Mouse (Mus musculus): ENCODE data around the gene Ampd3. TPM values are rescaled to one million over a fixed set of nuclear protein-coding genes. Genes with fewer than 3 reads are reported as not detected.

The Ampd3 gene
- total and polyA plus RNA-seq, 3 experiments = 13.1 to 64.1 (median 26.0) TPM

DNA sequence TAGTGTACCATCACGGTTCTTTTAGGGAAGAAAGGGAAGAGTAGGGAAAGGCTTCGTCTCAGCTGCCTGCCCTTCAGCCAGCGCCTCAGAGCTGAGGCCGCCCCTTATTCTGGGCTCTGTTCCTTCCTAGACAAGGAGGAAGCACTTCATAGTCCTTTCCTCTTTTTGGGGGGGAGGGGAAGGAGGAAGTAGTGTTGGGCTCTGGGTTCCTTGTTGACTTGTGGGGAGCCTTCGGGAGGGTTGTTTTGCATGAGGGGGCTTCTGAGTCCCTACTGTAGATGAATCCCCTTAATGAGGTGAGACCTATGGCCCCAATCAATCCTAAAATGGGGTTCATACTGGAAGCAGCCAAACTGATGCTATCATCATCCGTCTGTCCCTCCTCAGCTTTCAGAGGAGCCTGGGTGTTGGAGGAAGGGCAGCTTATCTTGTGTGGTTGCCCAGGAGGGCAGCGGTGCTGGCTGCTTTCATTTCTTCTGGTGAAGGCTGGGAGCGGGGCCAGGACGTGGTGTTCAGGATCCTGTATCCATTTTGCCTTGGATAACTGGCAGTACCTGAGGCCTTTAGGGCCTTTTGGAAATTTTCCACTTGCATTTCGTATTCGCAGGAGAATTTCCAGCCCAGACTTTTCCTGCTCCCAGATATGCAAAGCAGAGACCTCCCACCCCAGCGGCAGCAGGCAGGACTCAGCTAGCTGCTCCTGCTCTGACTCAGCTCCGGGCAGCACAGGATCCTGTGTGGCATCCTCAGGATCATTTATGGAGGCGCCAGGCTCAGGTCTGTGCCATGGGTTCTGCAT lies 5.4 kb downstream of the Ampd3 start:
- DNase-seq (ENCODE audit: low spot score) = peak; percentile 70
- peaks cover 21% of the 10 kb centered on the region for H3K36me3 ChIP-seq (replicated peaks)

DNA sequence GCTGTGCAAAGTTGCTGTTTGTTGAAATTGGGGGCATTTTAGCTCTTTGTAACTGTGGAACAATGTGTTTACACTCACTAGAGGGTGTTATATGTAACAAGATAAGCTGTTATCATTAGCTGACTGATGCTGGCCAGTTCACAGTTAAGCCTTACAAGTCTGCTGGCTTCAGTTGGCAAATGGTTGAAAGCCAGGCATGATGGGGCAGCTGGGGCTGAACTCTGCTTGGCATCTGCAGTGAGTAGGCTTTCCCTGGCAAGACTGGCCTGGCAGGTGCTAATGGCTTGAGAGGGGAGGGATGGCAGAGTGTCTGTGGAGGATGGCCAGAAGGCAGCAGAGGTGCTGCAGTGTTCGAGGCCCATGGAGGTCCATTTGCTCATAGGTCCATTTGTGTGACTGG lies 6.1 kb downstream of the Ampd3 start:
- no peak for DNase-seq (ENCODE audit: low spot score)
- no peak for TF ChIP-seq GATA1 (IDR thresholded peaks at IDR 0.05; ENCODE audit: borderline replicate concordance, low read length)
- no peak for TF ChIP-seq GATA2 (IDR thresholded peaks at IDR 0.05; ENCODE audit: borderline replicate concordance, low read depth, low read length)
- TF ChIP-seq CTCF (IDR thresholded peaks at IDR 0.05; ENCODE audit: low read depth, low read length) = no peak
- TF ChIP-seq TAL1 (conservative IDR thresholded peaks at IDR 0.05; ENCODE audit: low read depth, low read length) = no peak
- TF ChIP-seq POLR2AphosphoS5 (IDR thresholded peaks at IDR 0.05; ENCODE audit: insufficient replicate concordance, low read depth, low read length) = no peak
- H3K4me3 ChIP-seq (ENCODE audit: low read depth, low read length) = peak overlapping the region; percentile 73
- peaks cover 91% of the 10 kb centered on the region for H3K4me1 ChIP-seq (ENCODE audit: insufficient read depth, low read depth, low read length)
- H3K27me3 ChIP-seq (ENCODE audit: insufficient read depth, low read length) = no peaks in the 10 kb centered on the region
- H3K36me3 ChIP-seq (replicated peaks) = peaks cover 26% of the 10 kb centered on the region
- no peak; the same call in 1 of the 2 replicates for ATAC-seq (ENCODE audit: extremely low read depth, insufficient number of reproducible peaks, low FRiP score, poor library complexity, severe bottlenecking)
- no peaks in the 10 kb centered on the region for H3K9me3 ChIP-seq (replicated peaks)

More for the DNA sequence above, 5.4 kb downstream of the Ampd3 start:
- H3K4me1 ChIP-seq (ENCODE audit: insufficient read depth, low read depth, low read length) = peaks cover 91% of the 10 kb centered on the region
- ATAC-seq (ENCODE audit: extremely low read depth, insufficient number of reproducible peaks, low FRiP score, poor library complexity, severe bottlenecking) = peak; percentile 40
- H3K27me3 ChIP-seq (ENCODE audit: insufficient read depth, low read length) = no peaks in the 10 kb centered on the region; the same call in 1 of the 2 replicates
- peak overlapping the region; percentile 73 for H3K4me3 ChIP-seq (ENCODE audit: low read depth, low read length)
- no peaks in the 10 kb centered on the region for H3K9me3 ChIP-seq (replicated peaks)
- no peak for TF ChIP-seq CTCF (IDR thresholded peaks at IDR 0.05; ENCODE audit: low read depth, low read length)

DNA sequence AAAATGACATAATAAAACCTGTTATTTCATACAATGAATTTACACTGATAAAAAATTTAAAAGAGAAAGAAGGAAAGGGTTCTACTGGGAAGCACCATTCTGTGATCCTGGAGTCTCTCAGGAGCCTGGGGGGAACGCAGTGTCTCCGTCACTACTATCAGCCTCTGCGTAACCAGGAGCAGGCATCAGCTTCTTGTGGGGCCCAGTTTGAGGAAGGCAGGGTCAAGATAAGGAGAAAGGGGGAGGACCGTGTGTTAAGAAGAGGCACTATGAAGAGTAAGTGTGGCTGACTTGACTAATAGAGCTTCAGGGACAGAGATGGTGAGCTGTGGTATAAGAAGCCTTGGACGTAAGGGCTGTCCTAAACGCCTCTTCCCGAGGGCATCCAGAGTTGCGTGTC lies 6.7 kb downstream of the Ampd3 start:
- Histone ChIP-seq H3K9me3 (replicated peaks) (no peaks in the 10 kb centered on the region), H3K27me3 (ENCODE audit: insufficient read depth, low read length) (no peaks in the 10 kb centered on the region), H3K4me3 (ENCODE audit: low read depth, low read length) (peak overlapping the region; percentile 73), H3K36me3 (replicated peaks) (peaks cover 32% of the 10 kb centered on the region), H3K4me1 (ENCODE audit: insufficient read depth, low read depth, low read length) (peaks cover 91% of the 10 kb centered on the region)
- peak; percentile 67 for ATAC-seq (ENCODE audit: extremely low read depth, insufficient number of reproducible peaks, low FRiP score, poor library complexity, severe bottlenecking)
- DNase-seq (ENCODE audit: low spot score) = peak; percentile 85
- TF ChIP-seq GATA1 (IDR thresholded peaks at IDR 0.05; ENCODE audit: borderline replicate concordance, low read length) (no peak), TAL1 (conservative IDR thresholded peaks at IDR 0.05; ENCODE audit: low read depth, low read length) (peak; percentile 30)

DNA sequence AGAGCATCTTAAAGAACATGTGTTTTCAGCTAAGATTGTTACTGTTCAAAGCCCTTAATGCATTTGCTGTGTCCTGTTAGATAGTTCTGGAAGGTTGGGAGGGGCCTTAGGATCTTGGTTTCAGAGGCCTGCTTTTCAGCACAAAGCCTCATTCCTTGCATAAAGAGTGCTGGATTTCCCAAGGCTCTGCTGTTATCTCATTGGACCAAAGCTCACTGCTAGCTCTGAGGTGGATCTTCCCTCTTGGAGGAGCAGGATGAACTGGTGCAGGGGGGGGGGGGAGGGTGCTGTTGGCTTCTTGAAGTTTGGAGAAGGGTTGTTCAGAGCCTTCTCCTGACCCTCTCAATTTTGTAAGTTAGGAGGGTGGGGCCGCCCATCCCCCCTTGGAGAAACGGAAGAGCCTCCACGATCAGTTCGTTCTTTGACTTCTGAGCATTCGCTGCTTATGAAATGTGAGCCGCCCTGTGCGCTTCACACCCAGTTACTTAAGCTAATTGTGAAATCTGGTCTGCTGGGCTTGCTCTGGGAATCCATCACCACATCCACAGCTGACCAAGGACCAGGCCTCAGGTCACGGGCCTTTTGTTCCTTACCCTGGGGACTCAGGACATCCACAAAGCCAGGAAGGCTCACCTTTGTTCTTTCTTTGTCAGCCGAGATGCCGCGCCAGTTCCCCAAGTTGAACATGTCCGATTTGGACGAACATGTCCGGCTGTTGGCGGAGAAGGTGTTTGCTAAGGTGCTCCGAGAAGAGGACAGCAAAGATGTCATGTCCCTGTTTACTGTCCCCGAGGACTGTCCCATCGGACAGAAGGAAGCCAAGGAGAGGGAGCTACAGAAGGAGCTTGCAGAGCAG lies 9.4 kb downstream of the Ampd3 start:
- H3K36me3 ChIP-seq (replicated peaks) = peaks cover 53% of the 10 kb centered on the region
- TF ChIP-seq GATA1 (IDR thresholded peaks at IDR 0.05; ENCODE audit: borderline replicate concordance, low read length) = no peak
- no peak for TF ChIP-seq TAL1 (conservative IDR thresholded peaks at IDR 0.05; ENCODE audit: low read depth, low read length)
- no peak for TF ChIP-seq POLR2AphosphoS5 (IDR thresholded peaks at IDR 0.05; ENCODE audit: insufficient replicate concordance, low read depth, low read length)
- TF ChIP-seq CTCF (IDR thresholded peaks at IDR 0.05; ENCODE audit: low read depth, low read length) = no peak
- TF ChIP-seq GATA2 (IDR thresholded peaks at IDR 0.05; ENCODE audit: borderline replicate concordance, low read depth, low read length) = no peak
- ATAC-seq (ENCODE audit: extremely low read depth, insufficient number of reproducible peaks, low FRiP score, poor library complexity, severe bottlenecking) (no peak), DNase-seq (ENCODE audit: low spot score) (no peak)
- H3K4me1 ChIP-seq (ENCODE audit: insufficient read depth, low read depth, low read length) = peaks cover 96% of the 10 kb centered on the region
- no peaks in the 10 kb centered on the region for H3K9me3 ChIP-seq (replicated peaks)
- peak overlapping the region; percentile 34; the same call in 1 of the 2 replicates for H3K4me3 ChIP-seq (ENCODE audit: low read depth, low read length)
- no peaks in the 10 kb centered on the region for H3K27me3 ChIP-seq (ENCODE audit: insufficient read depth, low read length)

DNA sequence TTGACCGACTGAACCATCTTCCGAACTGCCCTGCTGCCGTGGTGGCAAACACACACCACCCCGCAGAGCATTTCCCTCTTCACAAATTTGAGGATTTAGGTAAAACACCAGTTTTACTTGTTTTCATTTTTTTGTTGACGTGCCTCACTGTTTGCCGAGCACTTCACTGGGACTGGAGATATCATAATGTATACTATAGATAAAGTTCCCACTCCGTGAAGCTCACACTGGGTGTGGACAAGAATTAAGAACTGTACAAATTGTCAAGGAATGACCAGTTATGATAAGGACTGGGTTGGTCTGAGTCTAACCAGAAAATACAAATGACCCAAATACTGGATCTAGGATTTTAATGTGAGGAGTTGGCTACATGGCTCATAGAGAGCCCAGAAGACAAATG lies 10.9 kb downstream of the Ampd3 start:
- H3K9me3 ChIP-seq (replicated peaks) = no peaks in the 10 kb centered on the region
- H3K36me3 ChIP-seq (replicated peaks) = peaks cover 58% of the 10 kb centered on the region
- TF ChIP-seq GATA2 (IDR thresholded peaks at IDR 0.05; ENCODE audit: borderline replicate concordance, low read depth, low read length) = no peak
- no peak for TF ChIP-seq TAL1 (conservative IDR thresholded peaks at IDR 0.05; ENCODE audit: low read depth, low read length)
- no peak for TF ChIP-seq POLR2AphosphoS5 (IDR thresholded peaks at IDR 0.05; ENCODE audit: insufficient replicate concordance, low read depth, low read length)
- TF ChIP-seq CTCF (IDR thresholded peaks at IDR 0.05; ENCODE audit: low read depth, low read length) = no peak
- TF ChIP-seq GATA1 (IDR thresholded peaks at IDR 0.05; ENCODE audit: borderline replicate concordance, low read length) = no peak
- H3K27me3 ChIP-seq (ENCODE audit: insufficient read depth, low read length) = no peaks in the 10 kb centered on the region
- peak overlapping the region; percentile 20; the same call in 1 of the 2 replicates for H3K4me3 ChIP-seq (ENCODE audit: low read depth, low read length)
- ATAC-seq (ENCODE audit: extremely low read depth, insufficient number of reproducible peaks, low FRiP score, poor library complexity, severe bottlenecking) (no peak), DNase-seq (ENCODE audit: low spot score) (no peak)
- peaks cover 86% of the 10 kb centered on the region for H3K4me1 ChIP-seq (ENCODE audit: insufficient read depth, low read depth, low read length)

DNA sequence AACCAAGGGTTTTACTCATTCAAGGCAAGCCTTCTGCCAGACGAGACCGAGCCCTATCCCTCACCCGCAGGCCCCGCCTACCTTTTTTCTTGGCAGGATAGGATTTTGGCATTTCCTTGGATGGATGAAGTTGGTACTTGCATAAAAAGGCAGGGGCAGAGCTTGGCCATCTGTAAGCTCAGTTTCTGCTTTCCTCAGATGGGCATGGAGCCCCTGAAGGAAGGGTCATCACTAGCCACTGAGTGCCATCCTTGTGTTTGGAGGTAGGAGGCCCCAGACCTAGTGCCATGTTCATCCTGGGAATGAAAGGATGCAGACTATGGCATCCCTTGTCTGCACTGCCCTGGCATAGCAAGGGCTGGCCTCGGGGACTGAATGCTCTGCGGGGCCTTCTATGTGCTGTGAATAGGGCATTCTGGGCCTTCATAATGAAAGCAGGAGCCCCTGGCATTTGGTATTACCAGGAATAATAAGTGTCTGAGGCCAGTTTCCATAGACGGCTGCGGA lies 11.7 kb downstream of the Ampd3 start:
- Histone ChIP-seq H3K36me3 (replicated peaks) (peaks cover 65% of the 10 kb centered on the region), H3K4me3 (ENCODE audit: low read depth, low read length) (peak overlapping the region; percentile 34; the same call in 1 of the 2 replicates)
- TF ChIP-seq TAL1 (conservative IDR thresholded peaks at IDR 0.05; ENCODE audit: low read depth, low read length) = no peak
- TF ChIP-seq POLR2AphosphoS5 (IDR thresholded peaks at IDR 0.05; ENCODE audit: insufficient replicate concordance, low read depth, low read length) = no peak
- no peak for TF ChIP-seq GATA1 (IDR thresholded peaks at IDR 0.05; ENCODE audit: borderline replicate concordance, low read length)
- TF ChIP-seq CTCF (IDR thresholded peaks at IDR 0.05; ENCODE audit: low read depth, low read length) = no peak
- TF ChIP-seq GATA2 (IDR thresholded peaks at IDR 0.05; ENCODE audit: borderline replicate concordance, low read depth, low read length) = no peak

More for the DNA sequence above, 11.7 kb downstream of the Ampd3 start:
- ATAC-seq (ENCODE audit: extremely low read depth, insufficient number of reproducible peaks, low FRiP score, poor library complexity, severe bottlenecking) (no peak), DNase-seq (ENCODE audit: low spot score) (no peak)
- peaks cover 84% of the 10 kb centered on the region for H3K4me1 ChIP-seq (ENCODE audit: insufficient read depth, low read depth, low read length)
- no peaks in the 10 kb centered on the region for H3K9me3 ChIP-seq (replicated peaks)
- no peaks in the 10 kb centered on the region for H3K27me3 ChIP-seq (ENCODE audit: insufficient read depth, low read length)

Measured in G1E (cell line).